Mouse (Mus musculus): Measurements from ENCODE around the gene Rnf225.
"Not testable (repeated sequence)": the region's sequence is repeated elsewhere in the genome, so short reads cannot be mapped to it uniquely, and the experiment has no call there.

Rnf225 gene

GRCm38 (mm10) chr7:12927693-12928589, 725 bp downstream of the Rnf225 start:
- no peak for DNase-seq (ENCODE audit: extremely low read depth, low read depth)

- no peak for DNase-seq (ENCODE audit: extremely low read depth, low read depth)
Observed at GRCm38 (mm10) chr7:12933615-12934140, 6.5 kb downstream of the Rnf225 start.

DNA sequence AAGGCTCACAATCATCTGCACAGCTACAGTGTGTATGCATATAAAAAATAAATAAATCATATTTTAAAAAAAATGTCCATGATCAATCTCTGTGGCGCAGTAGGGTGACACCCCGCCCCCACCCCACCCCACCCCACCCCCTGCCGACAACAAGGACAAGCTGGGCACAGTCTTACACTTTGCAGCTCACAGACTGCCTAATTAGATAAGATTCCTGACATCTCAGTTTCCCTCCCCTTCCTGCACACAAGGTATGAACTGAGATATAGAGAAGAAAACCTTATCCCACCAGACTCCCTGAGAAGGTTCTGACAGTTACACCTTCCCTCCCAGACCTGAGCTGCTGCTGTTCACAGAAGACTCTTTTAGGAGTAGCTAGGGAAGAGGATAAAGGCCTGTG, 7.6 kb downstream of the Rnf225 start:
- no peak for DNase-seq (ENCODE audit: extremely low read depth, low read depth)

- DNase-seq (ENCODE audit: extremely low read depth, low read depth), result not testable (repeated sequence)
Observed at GRCm38 (mm10) chr7:12937254-12937803, 10.1 kb downstream of the Rnf225 start.

DNA sequence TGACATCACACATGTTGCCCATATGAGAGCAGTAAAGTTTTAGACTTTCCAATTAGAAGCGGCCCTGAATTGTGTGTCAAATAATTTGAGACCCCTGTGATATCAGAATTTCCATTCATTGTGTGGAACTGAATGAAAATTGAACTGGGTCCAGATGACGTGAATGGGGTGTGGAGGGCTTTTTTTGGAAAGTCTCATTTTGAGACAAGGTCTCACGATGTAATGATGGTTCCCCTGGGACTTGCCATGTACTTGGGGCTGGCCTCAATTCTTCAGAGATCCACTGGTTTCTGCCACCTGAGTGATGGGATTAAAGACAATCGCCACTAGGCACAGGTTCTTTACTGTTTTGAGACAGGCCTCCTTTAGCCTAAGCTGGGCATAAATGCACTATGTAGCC, 13.4 kb downstream of the Rnf225 start:
- DNase-seq (ENCODE audit: extremely low read depth, low read depth), result no peak

DNA sequence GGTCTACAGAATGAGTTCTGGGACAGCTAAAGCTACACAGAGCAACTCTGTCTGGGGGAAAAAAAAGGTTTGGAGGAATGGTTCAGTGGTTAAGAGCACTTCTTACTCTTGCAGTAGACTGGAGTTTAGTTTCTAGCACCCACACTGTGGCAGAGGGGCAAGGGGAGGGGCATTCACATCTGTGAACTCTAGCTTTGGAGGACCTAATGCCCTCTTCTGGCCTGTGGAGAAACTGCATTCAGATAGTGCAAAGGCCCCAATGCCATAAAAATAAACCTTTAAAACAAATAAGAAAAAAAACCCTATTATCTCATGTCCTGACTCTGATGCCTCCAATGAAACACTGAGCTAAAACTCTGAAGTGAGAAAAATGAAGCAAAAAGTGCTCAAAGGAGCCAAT, 16.3 kb downstream of the Rnf225 start:
- DNase-seq (ENCODE audit: extremely low read depth, low read depth), result no peak

- peak; percentile 99 for DNase-seq (ENCODE audit: extremely low read depth, low read depth)
Observed at GRCm38 (mm10) chr7:12949032-12949871, 22.0 kb downstream of the Rnf225 start.

- DNase-seq (ENCODE audit: extremely low read depth, low read depth), result no peak
Observed at GRCm38 (mm10) chr7:12949872-12950229, 22.6 kb downstream of the Rnf225 start.

GRCm38 (mm10) chr7:12954896-12955295, 27.7 kb downstream of the Rnf225 start:
- DNase-seq (ENCODE audit: extremely low read depth, low read depth), result no peak

DNA sequence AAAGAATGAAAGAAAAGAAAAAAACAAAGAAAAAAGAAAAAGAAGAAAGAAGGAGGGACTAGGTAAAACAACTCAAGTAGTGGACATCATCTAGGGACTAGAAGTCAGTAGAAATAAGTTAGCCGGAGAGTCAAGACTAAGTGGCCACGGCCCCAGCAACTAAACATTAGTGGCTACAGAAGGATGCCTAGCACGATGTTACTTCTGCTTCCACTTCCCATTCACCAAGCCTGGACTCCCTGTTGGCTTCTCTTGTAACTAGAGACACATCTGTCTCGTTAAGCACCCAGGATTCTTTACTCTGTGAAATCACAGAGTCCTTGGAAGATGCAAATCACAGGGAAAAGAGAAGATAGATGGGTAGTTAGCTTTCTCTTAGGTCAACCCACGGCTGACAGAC, 30.3 kb downstream of the Rnf225 start:
- DNase-seq (ENCODE audit: extremely low read depth, low read depth), result peak; percentile 64

DNA sequence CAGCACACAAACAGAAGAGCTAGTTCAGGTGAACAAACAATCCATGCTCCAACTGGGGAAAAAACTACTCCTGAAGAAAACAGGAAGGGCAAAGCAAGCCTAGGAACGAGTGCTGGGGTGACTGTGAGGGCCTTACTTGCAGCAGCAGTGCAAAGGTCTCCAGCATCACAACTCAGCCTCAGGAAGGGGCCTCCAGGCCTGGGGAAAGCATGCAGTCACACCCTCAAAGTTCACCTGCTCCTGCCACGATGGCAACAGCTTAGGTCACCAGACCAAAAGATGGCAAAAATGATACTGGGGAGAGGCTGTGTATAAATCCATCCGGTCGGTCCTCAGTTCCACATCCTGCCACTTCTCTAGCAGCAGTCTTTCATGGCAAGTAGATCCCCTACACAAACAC, 31.7 kb downstream of the Rnf225 start:
- no peak for DNase-seq (ENCODE audit: extremely low read depth, low read depth)

- DNase-seq (ENCODE audit: extremely low read depth, low read depth), result no peak
Observed at GRCm38 (mm10) chr7:12959718-12960117, 32.5 kb downstream of the Rnf225 start.

GRCm38 (mm10) chr7:12961511-12962141, 34.4 kb downstream of the Rnf225 start:
- peak; percentile 85 for DNase-seq (ENCODE audit: extremely low read depth, low read depth)

DNA sequence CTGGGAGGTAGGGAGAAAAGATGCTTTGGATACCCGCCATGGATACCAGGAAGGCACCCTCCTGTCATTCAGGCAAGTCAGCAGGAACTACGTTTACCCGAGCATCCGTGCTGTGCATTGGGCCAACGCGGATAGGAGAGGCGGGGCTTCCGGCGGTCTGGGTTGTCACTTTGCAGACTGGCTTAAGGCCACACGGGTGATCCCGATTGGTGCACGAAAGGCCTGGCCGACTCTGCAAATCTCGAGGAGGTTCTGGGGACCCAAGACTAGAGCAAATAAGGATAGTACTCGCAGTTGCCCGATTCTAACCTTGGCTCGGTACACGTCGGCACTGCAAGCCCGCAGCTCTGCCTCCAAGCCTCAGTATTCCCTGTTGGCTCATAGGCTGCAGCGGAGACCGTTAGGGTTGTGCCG, 38.5 kb downstream of the Rnf225 start, which contains the start of gene Zfp324:
Gene Zfp324 (plus strand): TSS at position 161 of the 414 bp plus-strand sequence.
- peak; percentile 93 for DNase-seq (ENCODE audit: extremely low read depth, low read depth)

DNA sequence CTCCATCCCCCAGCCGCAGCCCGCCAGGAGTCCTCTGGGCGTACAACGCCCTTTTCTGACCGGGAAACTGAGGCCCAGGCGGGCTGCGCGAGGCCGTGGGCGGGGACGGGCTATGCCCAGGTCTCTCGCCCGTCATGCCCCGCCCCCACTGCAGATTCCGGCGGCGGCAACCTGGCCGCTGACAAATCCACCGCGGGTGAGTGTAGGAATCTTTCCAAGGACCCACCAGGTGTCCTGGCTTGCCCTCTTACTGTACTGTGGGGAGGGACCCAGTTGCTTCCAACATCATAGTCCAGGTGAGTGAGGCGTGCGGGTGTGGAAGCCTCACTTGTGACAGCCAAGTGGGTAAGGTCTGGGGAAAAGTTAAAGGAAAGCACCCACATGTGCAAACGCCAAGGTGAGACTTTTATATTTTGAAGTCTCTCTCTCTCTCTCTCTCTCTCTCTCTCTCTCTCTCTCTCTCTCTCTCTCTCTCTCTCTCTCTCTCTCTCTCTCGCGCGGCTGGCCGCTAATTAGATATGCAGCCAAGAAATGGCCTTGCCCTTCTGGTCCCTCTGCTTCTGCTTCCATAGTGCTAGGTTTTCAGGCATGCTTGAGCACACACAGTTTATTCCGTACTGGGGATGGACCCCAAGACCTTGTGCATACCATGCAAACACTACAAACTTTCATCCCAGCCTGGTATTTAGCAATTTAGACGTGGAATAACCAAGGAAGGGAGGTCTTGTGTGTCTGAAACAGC, 39.1 kb downstream of the Rnf225 start:
- peak; percentile 36 for DNase-seq (ENCODE audit: extremely low read depth, low read depth)

DNA sequence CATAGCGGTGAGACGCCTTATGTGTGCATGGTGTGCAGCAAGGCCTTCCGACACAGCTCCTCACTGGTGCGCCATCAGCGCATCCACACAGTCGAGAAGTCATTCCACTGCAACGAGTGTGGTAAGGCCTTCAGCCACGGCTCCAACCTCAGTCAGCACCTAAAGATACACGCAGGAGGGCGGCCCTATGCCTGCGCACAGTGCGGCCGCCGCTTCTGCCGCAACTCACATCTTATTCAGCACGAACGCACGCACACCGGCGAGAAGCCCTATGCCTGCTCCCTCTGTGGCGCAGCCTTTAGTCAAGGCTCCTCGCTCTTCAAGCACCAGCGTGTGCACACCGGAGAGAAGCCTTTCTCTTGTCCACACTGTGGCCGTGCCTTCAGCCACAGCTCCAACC, 43.7 kb downstream of the Rnf225 start:
- DNase-seq (ENCODE audit: extremely low read depth, low read depth), result no peak

DNA sequence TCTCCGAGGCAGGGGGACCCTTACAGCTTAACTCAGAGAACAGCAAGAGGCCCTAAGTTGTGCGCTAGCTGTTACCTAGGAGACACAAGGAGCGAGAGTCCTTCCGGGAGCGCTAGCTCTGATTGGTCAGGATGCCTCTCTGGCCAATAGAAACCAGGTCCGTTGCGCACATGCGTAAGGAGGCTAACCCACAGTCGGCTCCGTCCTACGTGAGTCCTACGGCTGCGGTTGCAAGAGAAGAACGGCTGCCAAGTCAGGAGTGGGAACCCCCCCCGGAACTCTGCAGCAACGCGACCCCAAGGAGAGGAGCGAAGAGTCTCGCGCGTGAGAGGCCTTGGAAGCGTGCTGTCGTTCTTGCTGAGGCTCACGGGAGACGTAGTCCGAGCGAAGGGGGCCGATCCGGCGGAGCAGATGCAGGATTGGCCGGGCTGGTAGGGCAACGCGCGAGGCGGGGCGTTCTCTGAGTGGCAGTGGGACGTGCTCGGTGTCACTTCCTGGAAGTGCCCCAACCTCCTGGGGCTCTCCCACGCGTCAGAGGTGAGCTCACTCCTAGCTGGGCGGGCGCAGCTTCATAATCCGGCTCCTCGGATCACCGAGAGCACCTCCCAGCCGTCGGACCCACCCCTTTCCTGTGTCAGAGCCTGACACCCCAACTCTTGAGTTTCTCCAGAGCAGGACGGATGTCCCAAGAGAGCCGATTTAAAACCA, 50.6 kb downstream of the Rnf225 start, which contains the start of gene Zfp446:
Gene Zfp446 (plus strand): TSS at position 167 of the 708 bp plus-strand sequence.
- peak; percentile 95 for DNase-seq (ENCODE audit: extremely low read depth, low read depth)

DNA sequence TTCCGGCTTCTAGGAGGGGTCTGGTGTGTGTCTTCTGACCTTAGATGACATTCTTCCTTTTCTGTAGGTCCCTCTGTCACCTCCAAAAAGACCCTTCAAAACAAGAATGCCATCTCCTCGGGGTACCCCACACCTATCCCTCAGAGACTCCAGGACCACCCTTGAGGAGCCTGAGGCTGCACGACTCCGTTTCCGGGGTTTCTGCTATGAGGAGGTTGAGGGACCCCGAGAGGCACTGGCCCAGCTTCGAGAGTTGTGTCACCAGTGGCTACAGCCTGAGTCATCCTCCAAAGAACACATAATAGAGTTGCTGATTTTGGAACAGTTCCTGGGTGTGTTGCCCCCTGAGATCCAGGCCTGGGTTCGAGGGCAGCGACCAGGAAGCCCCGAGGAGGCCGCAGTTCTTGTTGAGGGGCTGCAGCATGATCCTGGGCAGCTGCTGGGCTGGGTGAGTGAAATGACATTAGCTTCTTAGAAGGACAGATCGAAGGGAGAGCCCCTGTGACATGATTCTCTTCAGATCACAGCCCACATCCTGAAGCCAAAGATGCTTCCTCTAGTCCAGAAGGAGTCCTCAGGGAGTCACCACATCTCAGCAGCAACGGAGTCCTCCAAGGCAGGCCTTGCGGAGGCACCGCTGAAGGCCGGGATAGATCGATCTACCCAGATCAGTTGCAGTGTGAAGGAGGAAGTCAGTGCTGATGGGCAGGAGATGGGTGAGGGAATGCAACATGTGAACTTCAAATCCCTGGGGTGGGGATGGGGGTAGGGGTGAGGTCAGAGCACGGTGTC, 51.9 kb downstream of the Rnf225 start:
- DNase-seq (ENCODE audit: extremely low read depth, low read depth), result no peak

GRCm38 (mm10) chr7:12979776-12980175, 52.6 kb downstream of the Rnf225 start:
- no peak for DNase-seq (ENCODE audit: extremely low read depth, low read depth)

All from MEL-GATA-1-ER (cell line).